ENCODE assay signal across 15 mouse cellular contexts in the genomic region with DNA sequence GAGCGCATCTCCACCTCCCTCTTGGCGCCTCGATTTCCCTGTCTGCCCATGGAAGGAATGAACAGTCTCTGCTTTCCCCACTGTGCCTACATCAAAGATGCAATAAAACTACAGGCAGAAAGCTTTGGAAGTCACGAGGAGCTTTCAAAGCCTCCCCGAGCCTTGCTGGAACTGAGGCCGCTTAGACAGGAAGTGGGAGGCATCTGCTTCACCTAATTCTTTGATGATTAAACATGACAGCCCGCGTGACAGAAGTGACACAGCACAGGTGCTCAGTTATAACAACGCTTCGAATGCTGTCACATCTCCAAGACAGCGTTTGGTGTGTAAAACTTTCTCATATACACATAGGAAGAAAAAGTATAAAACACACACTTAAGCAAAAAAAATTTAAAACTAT.
A peak's percentile ranks its signal among the peaks of the same experiment; 100 is the strongest.
DNase-seq lines count a peak whose midpoint lies in the region; ATAC-seq and TF ChIP-seq lines count a peak whose summit lies in the region.
"Had no signal": no experiment of that assay in that cellular context is flagged by ENCODE, and none has a peak within 500 bp of the region (broad histone marks: within the 10 kb centered on the region; RNA-seq: fewer than 3 reads in every experiment).

No protein-coding gene starts in this region.

- no peaks in the 10 kb centered on the region for H3K27me3 ChIP-seq in midbrain, embryonic 14.5 days (ENCODE audit: control insufficient read depth, insufficient read depth, low read length)
- H3K27me3 ChIP-seq in midbrain, embryonic 11.5 days (ENCODE audit: control insufficient read depth, insufficient read depth, low read length) = no peaks in the 10 kb centered on the region
- H3K27me3 ChIP-seq in liver, embryonic 11.5 days (replicated peaks; ENCODE audit: control insufficient read depth, insufficient read depth, low read length) = no peaks in the 10 kb centered on the region
- H3K27me3 ChIP-seq: heart, embryonic 15.5 days; hindbrain, embryonic 15.5 days; midbrain, embryonic 12.5 days had no signal

- no peak for TF ChIP-seq CTCF in brain, embryonic 14.5 days (IDR thresholded peaks at IDR 0.05; ENCODE audit: borderline replicate concordance, extremely low read depth, insufficient read depth, insufficient read length)

- peak; percentile 24 for DNase-seq in midbrain, embryonic 14.5 days
- no peak for DNase-seq in midbrain, embryonic 11.5 days (ENCODE audit: low spot score, missing footprints)
- peak; percentile 32 for DNase-seq in brain, embryonic 14.5 days (ENCODE audit: low read depth)
- DNase-seq in retina, embryonic 14.5 days (ENCODE audit: low spot score) = peak; percentile 11
- DNase-seq in thymus, postnatal 36 days = peak; percentile 70 to 83
- no peak for DNase-seq in layer of hippocampus, adult 11-12 months (ENCODE audit: low spot score)
- no peak for DNase-seq in liver, embryonic 11.5 days (ENCODE audit: low spot score)
- DNase-seq: adrenal gland, postnatal 14 days; cerebellum, postnatal 25 days; gastrocnemius, postnatal 25 days; lung, postnatal 14 days had no signal

- ATAC-seq in midbrain, embryonic 14.5 days (ENCODE audit: low FRiP score, low TSS enrichment) = no peak
- ATAC-seq in midbrain, embryonic 11.5 days (ENCODE audit: low FRiP score) = no peak
- ATAC-seq in liver, embryonic 11.5 days (replicated peaks; ENCODE audit: low FRiP score) = no peak

- H3K9ac ChIP-seq in midbrain, embryonic 14.5 days (replicated peaks; ENCODE audit: low read length) = no peak overlapping the region
- H3K9ac ChIP-seq in midbrain, embryonic 11.5 days (ENCODE audit: low read length) = no peak overlapping the region
- no peak overlapping the region for H3K9ac ChIP-seq in liver, embryonic 11.5 days (ENCODE audit: low read depth, low read length)
- H3K9ac ChIP-seq: heart, embryonic 15.5 days; hindbrain, embryonic 15.5 days; liver, embryonic 14.5 days; midbrain, embryonic 12.5 days had no signal

- no peak overlapping the region for H3K27ac ChIP-seq in midbrain, embryonic 14.5 days (replicated peaks; ENCODE audit: low read depth, low read length)
- no peak overlapping the region for H3K27ac ChIP-seq in midbrain, embryonic 11.5 days (ENCODE audit: low read depth, low read length)
- H3K27ac ChIP-seq in liver, embryonic 11.5 days (ENCODE audit: low read depth, low read length) = no peak overlapping the region
- H3K27ac ChIP-seq: heart, embryonic 15.5 days; hindbrain, embryonic 15.5 days; liver, embryonic 14.5 days; midbrain, embryonic 12.5 days had no signal

- H3K4me1 ChIP-seq in midbrain, embryonic 14.5 days (ENCODE audit: control insufficient read depth, insufficient read depth, low read length) = no peaks in the 10 kb centered on the region
- H3K4me1 ChIP-seq in midbrain, embryonic 11.5 days (ENCODE audit: control insufficient read depth, insufficient read depth, low read length) = no peaks in the 10 kb centered on the region
- no peaks in the 10 kb centered on the region for H3K4me1 ChIP-seq in liver, embryonic 11.5 days (replicated peaks; ENCODE audit: control insufficient read depth, insufficient read depth, low read length)
- H3K4me1 ChIP-seq: heart, embryonic 15.5 days; hindbrain, embryonic 15.5 days; midbrain, embryonic 12.5 days had no signal

- no peaks in the 10 kb centered on the region for H3K36me3 ChIP-seq in midbrain, embryonic 14.5 days (ENCODE audit: control insufficient read depth, insufficient read depth, low read length)
- no peaks in the 10 kb centered on the region for H3K36me3 ChIP-seq in midbrain, embryonic 11.5 days (ENCODE audit: control insufficient read depth, insufficient read depth, low read length)
- no peaks in the 10 kb centered on the region for H3K36me3 ChIP-seq in liver, embryonic 11.5 days (ENCODE audit: control insufficient read depth, insufficient read depth, low read length)
- H3K36me3 ChIP-seq: heart, embryonic 15.5 days; hindbrain, embryonic 15.5 days; midbrain, embryonic 12.5 days had no signal

- no peak overlapping the region for H3K4me3 ChIP-seq in midbrain, embryonic 14.5 days (replicated peaks; ENCODE audit: low read depth, low read length)
- H3K4me3 ChIP-seq in midbrain, embryonic 11.5 days (ENCODE audit: low read depth, low read length) = no peak overlapping the region
- H3K4me3 ChIP-seq in liver, embryonic 11.5 days (ENCODE audit: low read depth, low read length) = no peak overlapping the region
- H3K4me3 ChIP-seq: heart, embryonic 15.5 days; hindbrain, embryonic 15.5 days; midbrain, embryonic 12.5 days had no signal

- H3K4me2 ChIP-seq in midbrain, embryonic 14.5 days (ENCODE audit: low read length) = no peak overlapping the region
- H3K4me2 ChIP-seq in midbrain, embryonic 11.5 days = no peak overlapping the region
- H3K4me2 ChIP-seq in liver, embryonic 11.5 days = no peak overlapping the region
- H3K4me2 ChIP-seq: heart, embryonic 15.5 days; hindbrain, embryonic 15.5 days; midbrain, embryonic 12.5 days had no signal

- 79% methylated on average over 11 of the region's 11 CpGs for WGBS in midbrain, embryonic 14.5 days
- WGBS in midbrain, embryonic 11.5 days = 85% methylated on average over 11 of the region's 11 CpGs
- 61% methylated on average over 11 of the region's 11 CpGs for WGBS in liver, embryonic 11.5 days

- TF ChIP-seq POLR2A in brain, embryonic 14.5 days (IDR thresholded peaks at IDR 0.05; ENCODE audit: borderline replicate concordance, extremely low read depth, insufficient read depth, insufficient read length, poor library complexity, severe bottlenecking) = no peak

- no peaks in the 10 kb centered on the region for H3K9me3 ChIP-seq in midbrain, embryonic 14.5 days (ENCODE audit: control insufficient read depth, low read length)
- H3K9me3 ChIP-seq in midbrain, embryonic 11.5 days (ENCODE audit: control insufficient read depth, low read length) = no peaks in the 10 kb centered on the region
- no peaks in the 10 kb centered on the region for H3K9me3 ChIP-seq in liver, embryonic 11.5 days (ENCODE audit: control insufficient read depth, low read length)
- H3K9me3 ChIP-seq: heart, embryonic 15.5 days; hindbrain, embryonic 15.5 days; midbrain, embryonic 12.5 days had no signal

Comparison
In these comparisons a context has a peak if more than half of its experiments do, and no peak if none do; other contexts are left out.
1. DNase-seq: peak in midbrain, embryonic 14.5 days (single experiment), brain, embryonic 14.5 days (single experiment), retina, embryonic 14.5 days (single experiment) and thymus, postnatal 36 days (2 of 2); none in midbrain, embryonic 11.5 days (single experiment), layer of hippocampus, adult 11-12 months (single experiment) and liver, embryonic 11.5 days (single experiment).